In genomic region chr14:54863501-54864312, GRCm38 (mm10) we compare ENCODE assay signal across 8 mouse cellular contexts. TPM values are rescaled to one million over a fixed set of nuclear protein-coding genes. Genes with fewer than 3 reads are reported as not detected.
DNase-seq lines count a peak whose midpoint lies in the region; ATAC-seq and TF ChIP-seq lines count a peak whose summit lies in the region.

No protein-coding gene starts in this region.

- no peaks in the 10 kb centered on the region for H3K27me3 ChIP-seq in E14TG2a.4 (ENCODE audit: insufficient read depth, low read length)
- H3K27me3 ChIP-seq in forebrain, embryonic 12.5 days: no peaks in the 10 kb centered on the region
- H3K27me3 ChIP-seq in heart, postnatal 0 days (ENCODE audit: control insufficient read depth, insufficient read depth, low read length): no peaks in the 10 kb centered on the region
- no peaks in the 10 kb centered on the region for H3K27me3 ChIP-seq in liver, embryonic 14.5 days (ENCODE audit: control insufficient read depth, insufficient read depth, low read length)
- H3K27me3 ChIP-seq in stomach, embryonic 15.5 days (replicated peaks): no peaks in the 10 kb centered on the region

- no peaks in the 10 kb centered on the region for H3K36me3 ChIP-seq in E14TG2a.4 (ENCODE audit: insufficient read depth, low read length)
- H3K36me3 ChIP-seq in forebrain, embryonic 12.5 days (replicated peaks): no peaks in the 10 kb centered on the region
- H3K36me3 ChIP-seq in heart, postnatal 0 days (replicated peaks; ENCODE audit: control insufficient read depth, insufficient read depth, low read length): no peaks in the 10 kb centered on the region
- H3K36me3 ChIP-seq in liver, embryonic 14.5 days (replicated peaks; ENCODE audit: control insufficient read depth, insufficient read depth, low read depth): no peaks in the 10 kb centered on the region
- H3K36me3 ChIP-seq in stomach, embryonic 15.5 days: no peaks in the 10 kb centered on the region

- H3K27ac ChIP-seq in forebrain, embryonic 12.5 days: peak overlapping the region; percentile 78
- H3K27ac ChIP-seq in heart, postnatal 0 days (ENCODE audit: low read depth): peak overlapping the region; percentile 67; the same call in 1 of the 2 replicates
- no peak overlapping the region for H3K27ac ChIP-seq in liver, embryonic 14.5 days
- peak overlapping the region; percentile 79 for H3K27ac ChIP-seq in stomach, embryonic 15.5 days

- H3K4me2 ChIP-seq in forebrain, embryonic 12.5 days: peak overlapping the region; percentile 73
- H3K4me2 ChIP-seq in heart, postnatal 0 days (ENCODE audit: low read depth, low read length): peak overlapping the region; percentile 82
- peak overlapping the region; percentile 96 for H3K4me2 ChIP-seq in liver, embryonic 14.5 days (ENCODE audit: low read depth)
- H3K4me2 ChIP-seq in stomach, embryonic 15.5 days: peak overlapping the region; percentile 79

- H3K9me3 ChIP-seq in E14TG2a.4 (ENCODE audit: low read length): no peaks in the 10 kb centered on the region
- H3K9me3 ChIP-seq in forebrain, embryonic 12.5 days: no peaks in the 10 kb centered on the region
- no peaks in the 10 kb centered on the region for H3K9me3 ChIP-seq in heart, postnatal 0 days (replicated peaks; ENCODE audit: control insufficient read depth, low read length)
- no peaks in the 10 kb centered on the region for H3K9me3 ChIP-seq in liver, embryonic 14.5 days (ENCODE audit: control insufficient read depth, low read length)
- H3K9me3 ChIP-seq in stomach, embryonic 15.5 days: no peaks in the 10 kb centered on the region

- H3K4me1 ChIP-seq in E14TG2a.4 (replicated peaks; ENCODE audit: low read depth, low read length): peaks cover 20% of the 10 kb centered on the region
- peaks cover 4% of the 10 kb centered on the region for H3K4me1 ChIP-seq in forebrain, embryonic 12.5 days
- no peaks in the 10 kb centered on the region; the same call in 1 of the 2 replicates for H3K4me1 ChIP-seq in heart, postnatal 0 days (ENCODE audit: control insufficient read depth, insufficient read depth)
- H3K4me1 ChIP-seq in liver, embryonic 14.5 days (replicated peaks; ENCODE audit: control insufficient read depth in 2 of 2, insufficient read depth in 2 of 2, low read length in 1 of 2): no peaks in the 10 kb centered on the region
- no peaks in the 10 kb centered on the region for H3K4me1 ChIP-seq in stomach, embryonic 15.5 days

- TF ChIP-seq CTCF in E14TG2a.4 (conservative IDR thresholded peaks at IDR 0.05; ENCODE audit: low read length): no peak
- TF ChIP-seq CTCF in heart, postnatal 0 days (IDR thresholded peaks at IDR 0.05; ENCODE audit: low read depth): no peak
- peak; percentile 18; the same call in 1 of the 2 replicates for TF ChIP-seq CTCF in liver, embryonic 14.5 days (IDR thresholded peaks at IDR 0.05; ENCODE audit: low read depth)

- DNase-seq in heart, postnatal 0 days (ENCODE audit: low spot score): peak; percentile 93
- peak; percentile 96 for DNase-seq in kidney, postnatal 36 days
- peak; percentile 72 to 76 (median 73) for DNase-seq in liver, embryonic 14.5 days (ENCODE audit: low read depth in 3 of 3, low spot score in 3 of 3)
- DNase-seq in neural tube, embryonic 10.5 days (ENCODE audit: extremely low spot score, low spot score): peak; percentile 94

- peak; percentile 99 for ATAC-seq in cerebellum, adult (ENCODE audit: insufficient number of reproducible peaks, low FRiP score, low TSS enrichment)
- ATAC-seq in forebrain, embryonic 12.5 days (ENCODE audit: low FRiP score): peak; percentile 100
- ATAC-seq in heart, postnatal 0 days (ENCODE audit: insufficient read depth, low read depth): peak; percentile 100
- ATAC-seq in liver, embryonic 14.5 days (ENCODE audit: insufficient read depth): peak; percentile 99
- ATAC-seq in stomach, embryonic 15.5 days (ENCODE audit: insufficient read depth, low FRiP score, low read depth): peak; percentile 100

- WGBS in forebrain, embryonic 12.5 days: under 1% methylated on average over 51 of the region's 56 CpGs
- under 1% methylated on average over 48 of the region's 56 CpGs for WGBS in heart, postnatal 0 days
- 1% methylated on average over 55 of the region's 56 CpGs for WGBS in liver, embryonic 14.5 days (ENCODE audit: insufficient replicate concordance)
- under 1% methylated on average over 56 of the region's 56 CpGs for WGBS in stomach, embryonic 15.5 days

- H3K4me3 ChIP-seq in E14TG2a.4 (replicated peaks; ENCODE audit: low read length): peak overlapping the region; percentile 94
- H3K4me3 ChIP-seq in forebrain, embryonic 12.5 days (replicated peaks): peak overlapping the region; percentile 93
- H3K4me3 ChIP-seq in heart, postnatal 0 days (ENCODE audit: low read depth, low read length): peak overlapping the region; percentile 66
- peak overlapping the region; percentile 85 to 93 for H3K4me3 ChIP-seq in liver, embryonic 14.5 days (ENCODE audit: insufficient read depth in 1 of 2, low read depth in 2 of 2, low read length in 2 of 2)
- peak overlapping the region; percentile 90 for H3K4me3 ChIP-seq in stomach, embryonic 15.5 days (replicated peaks)

- H3K9ac ChIP-seq in forebrain, embryonic 12.5 days: peak overlapping the region; percentile 95
- peak overlapping the region; percentile 62 for H3K9ac ChIP-seq in heart, postnatal 0 days (replicated peaks; ENCODE audit: low read depth, low read length)
- H3K9ac ChIP-seq in liver, embryonic 14.5 days (replicated peaks): peak overlapping the region; percentile 81
- H3K9ac ChIP-seq in stomach, embryonic 15.5 days: peak overlapping the region; percentile 75

- no peak for TF ChIP-seq EP300 in heart, postnatal 0 days (IDR thresholded peaks at IDR 0.05; ENCODE audit: low read depth)
- TF ChIP-seq EP300 in liver, embryonic 14.5 days (IDR thresholded peaks at IDR 0.05; ENCODE audit: low read depth): no peak

RNA-seq across cellular contexts. Expression of gene Homez, which starts 7.1 kb away (rescaled TPM):
- polyA plus RNA-seq in forebrain, embryonic 12.5 days (2016; fragmentation: Nextera tagmentation; extraction: Ambion mirVana): 13.9 and 18.5 TPM in 2 replicates
- total RNA-seq in heart, postnatal 0 days (2014; rRNA removed; ENCODE audit: low replicate concordance): 4.5 and 5.1 TPM in 2 replicates
- polyA plus RNA-seq in heart, postnatal 0 days (2015; fragmentation: Nextera tagmentation; extraction: Ambion mirVana): 4.3 and 5.4 TPM in 2 replicates
- polyA plus RNA-seq in liver, embryonic 14.5 days (2012; rRNA removed): 0.78 and 0.96 TPM in 2 replicates
- 1.8 TPM in 2 replicates for polyA plus RNA-seq in liver, embryonic 14.5 days (2014; fragmentation: Nextera tagmentation; extraction: Ambion mirVana)
- 8.4 and 10.6 TPM in 2 replicates for polyA plus RNA-seq in stomach, embryonic 15.5 days (2015; fragmentation: Nextera tagmentation; extraction: Ambion mirVana)

RNA-seq across cellular contexts. Expression of gene Ppp1r3e, which starts 13.6 kb away (rescaled TPM):
- polyA plus RNA-seq in forebrain, embryonic 12.5 days (2016; fragmentation: Nextera tagmentation; extraction: Ambion mirVana): 1.1 and 1.3 TPM in 2 replicates
- 0.08 and 1.3 TPM in 2 replicates for total RNA-seq in heart, postnatal 0 days (2014; rRNA removed; ENCODE audit: low replicate concordance)
- 0.79 and 1.3 TPM in 2 replicates for polyA plus RNA-seq in heart, postnatal 0 days (2015; fragmentation: Nextera tagmentation; extraction: Ambion mirVana)
- 1.9 and 2.6 TPM in 2 replicates for polyA plus RNA-seq in liver, embryonic 14.5 days (2012; rRNA removed)
- polyA plus RNA-seq in liver, embryonic 14.5 days (2014; fragmentation: Nextera tagmentation; extraction: Ambion mirVana): 0.45 and 0.52 TPM in 2 replicates
- 2.4 and 2.7 TPM in 2 replicates for polyA plus RNA-seq in stomach, embryonic 15.5 days (2015; fragmentation: Nextera tagmentation; extraction: Ambion mirVana)

RNA-seq across cellular contexts. Expression of gene Bcl2l2, which starts 19.5 kb away (rescaled TPM):
- 3.3 and 3.4 TPM in 2 replicates for polyA plus RNA-seq in forebrain, embryonic 12.5 days (2016; fragmentation: Nextera tagmentation; extraction: Ambion mirVana)
- 20.6 and 31.1 TPM in 2 replicates for total RNA-seq in heart, postnatal 0 days (2014; rRNA removed; ENCODE audit: low replicate concordance)
- 2.9 and 3.3 TPM in 2 replicates for polyA plus RNA-seq in heart, postnatal 0 days (2015; fragmentation: Nextera tagmentation; extraction: Ambion mirVana)
- 3.8 and 4.9 TPM in 2 replicates for polyA plus RNA-seq in liver, embryonic 14.5 days (2012; rRNA removed)
- 0.47 and 0.51 TPM in 2 replicates for polyA plus RNA-seq in liver, embryonic 14.5 days (2014; fragmentation: Nextera tagmentation; extraction: Ambion mirVana)
- polyA plus RNA-seq in stomach, embryonic 15.5 days (2015; fragmentation: Nextera tagmentation; extraction: Ambion mirVana): 4.2 and 4.3 TPM in 2 replicates

RNA-seq across cellular contexts. Expression of gene Gm20521, which starts 19.5 kb away (rescaled TPM):
- 0.27 TPM in 1 of 2 replicates, not detected in the other for polyA plus RNA-seq in forebrain, embryonic 12.5 days (2016; fragmentation: Nextera tagmentation; extraction: Ambion mirVana)
- not detected in 2 replicates for total RNA-seq in heart, postnatal 0 days (2014; rRNA removed; ENCODE audit: low replicate concordance)
- 0.18 TPM in 1 of 2 replicates, not detected in the other for polyA plus RNA-seq in heart, postnatal 0 days (2015; fragmentation: Nextera tagmentation; extraction: Ambion mirVana)
- polyA plus RNA-seq in liver, embryonic 14.5 days (2012; rRNA removed): 0.03 and 0.06 TPM in 2 replicates
- polyA plus RNA-seq in liver, embryonic 14.5 days (2014; fragmentation: Nextera tagmentation; extraction: Ambion mirVana): not detected in 2 replicates
- 0.19 and 0.53 TPM in 2 replicates for polyA plus RNA-seq in stomach, embryonic 15.5 days (2015; fragmentation: Nextera tagmentation; extraction: Ambion mirVana)

RNA-seq across cellular contexts. Expression of gene Pabpn1, which starts 28.6 kb away (rescaled TPM):
- 199 and 211 TPM in 2 replicates for polyA plus RNA-seq in forebrain, embryonic 12.5 days (2016; fragmentation: Nextera tagmentation; extraction: Ambion mirVana)
- 27.6 and 44.5 TPM in 2 replicates for total RNA-seq in heart, postnatal 0 days (2014; rRNA removed; ENCODE audit: low replicate concordance)
- polyA plus RNA-seq in heart, postnatal 0 days (2015; fragmentation: Nextera tagmentation; extraction: Ambion mirVana): 35.0 and 36.2 TPM in 2 replicates
- 98.8 and 110 TPM in 2 replicates for polyA plus RNA-seq in liver, embryonic 14.5 days (2012; rRNA removed)
- 47.1 and 51.7 TPM in 2 replicates for polyA plus RNA-seq in liver, embryonic 14.5 days (2014; fragmentation: Nextera tagmentation; extraction: Ambion mirVana)
- polyA plus RNA-seq in stomach, embryonic 15.5 days (2015; fragmentation: Nextera tagmentation; extraction: Ambion mirVana): 111 and 113 TPM in 2 replicates
